Mouse (Mus musculus): Measurements from ENCODE around the gene Vmn2r68. TPM values are rescaled to one million over a fixed set of nuclear protein-coding genes. Genes with fewer than 3 reads are reported as not detected.

The Vmn2r68 gene
- total RNA-seq (2021), result not detected
- not detected in 2 replicates for polyA plus RNA-seq (2012; rRNA removed)
- long read RNA-seq, result 0 reads

GRCm38 (mm10) chr7:85237683-85238082, at the start of gene Vmn2r68:
TSS of gene Vmn2r68 (minus strand) at chr7:85237783.
- DNase-seq, result no peak

Other genes with a start within 250 kb of the Vmn2r68 start
- gene Vmn2r66, start 225.5 kb downstream of the Vmn2r68 start, total RNA-seq (2021), result not detected
- gene Vmn2r66, start 225.5 kb downstream of the Vmn2r68 start, polyA plus RNA-seq (2012; rRNA removed), result not detected in 2 replicates
- not detected for gene Vmn2r67, start 81.8 kb downstream of the Vmn2r68 start, total RNA-seq (2021)
- gene Vmn2r67, start 81.8 kb downstream of the Vmn2r68 start, polyA plus RNA-seq (2012; rRNA removed), result not detected in 2 replicates
- gene Vmn2r69, start 178.1 kb upstream of the Vmn2r68 start, total RNA-seq (2021), result not detected
- gene Vmn2r69, start 178.1 kb upstream of the Vmn2r68 start, polyA plus RNA-seq (2012; rRNA removed), result not detected in 2 replicates